Mouse (Mus musculus): ENCODE results near the gene Exoc3l. TPM values are rescaled to one million over a fixed set of nuclear protein-coding genes. Genes with fewer than 3 reads are reported as not detected.
A peak's percentile ranks its signal among the peaks of the same experiment; 100 is the strongest.
"Not testable (repeated sequence)": the region's sequence is repeated elsewhere in the genome, so short reads cannot be mapped to it uniquely, and the experiment has no call there.

Exoc3l gene
- total RNA-seq, 2 experiments from 2014 or later = 2.9 to 3.0 TPM

DNA sequence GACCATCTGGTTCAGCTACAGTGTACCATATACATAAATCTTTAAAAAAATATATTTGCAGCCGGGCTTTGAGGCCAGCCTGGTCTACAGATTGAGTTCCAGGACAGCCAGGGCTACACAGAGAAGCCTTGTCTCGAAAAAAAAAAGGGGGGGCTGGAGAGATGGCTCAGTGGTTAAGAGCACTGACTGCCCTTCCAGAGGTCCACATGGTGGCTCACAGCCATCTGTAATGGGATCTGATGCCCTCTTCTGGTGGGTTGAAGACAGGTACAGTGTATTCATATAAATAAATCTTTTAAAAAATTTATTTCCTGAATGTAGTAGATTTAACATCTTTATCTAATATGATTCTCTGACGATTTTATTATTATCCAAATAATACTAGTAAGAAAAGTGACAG is 4.1 kb downstream of the Exoc3l start:
- not testable (repeated sequence) for DNase-seq

- not testable (repeated sequence) for DNase-seq
Observed at GRCm38 (mm10) chr8:105291364-105291763, 4.5 kb downstream of the Exoc3l start.

DNA sequence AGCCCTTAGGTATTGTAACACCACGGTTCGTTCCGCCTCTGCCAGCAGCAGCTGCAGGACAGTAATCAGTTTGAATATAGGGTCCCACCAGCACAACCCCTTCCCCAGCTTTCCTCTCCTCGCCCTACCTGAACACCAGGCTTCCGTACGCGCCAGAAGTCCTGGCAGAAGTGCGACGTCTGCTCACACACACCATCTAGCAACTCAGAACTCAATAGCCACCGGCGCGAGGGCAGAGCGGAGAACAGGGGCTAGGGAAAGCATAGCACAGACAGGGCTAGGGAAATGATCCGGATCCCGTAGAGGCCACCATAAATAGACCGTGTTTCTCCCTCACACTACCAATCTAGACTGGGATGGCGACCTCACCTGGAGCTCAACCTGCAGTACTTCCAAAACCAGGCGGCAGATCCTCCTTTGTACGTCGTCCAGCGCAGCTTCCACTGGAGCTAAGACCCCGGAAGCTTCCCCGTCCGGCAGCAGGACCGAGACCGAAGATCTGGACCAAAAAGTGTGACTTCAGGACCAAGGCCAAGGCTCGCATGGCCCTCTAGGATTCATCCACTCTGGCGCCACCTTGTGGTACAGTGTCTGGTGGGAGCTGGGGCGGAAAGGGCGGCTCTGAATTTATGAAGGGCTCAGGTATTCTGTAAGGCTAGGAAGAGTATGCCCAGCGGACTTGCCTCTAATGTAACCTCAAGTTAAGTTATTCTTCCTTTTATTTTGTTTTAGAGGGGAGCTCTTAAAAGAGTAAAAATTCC is 5.2 kb downstream of the Exoc3l start:
- DNase-seq = peak; percentile 86 to 98

- no peak for DNase-seq
Observed at GRCm38 (mm10) chr8:105289805-105290460, 6.0 kb downstream of the Exoc3l start, which contains the start of gene 4931428F04Rik. Gene 4931428F04Rik, minus strand, starts transcription at chr8:105289864.

- DNase-seq = peak; percentile 93 to 94
Observed at GRCm38 (mm10) chr8:105288958-105289732, 6.8 kb downstream of the Exoc3l start.

DNA sequence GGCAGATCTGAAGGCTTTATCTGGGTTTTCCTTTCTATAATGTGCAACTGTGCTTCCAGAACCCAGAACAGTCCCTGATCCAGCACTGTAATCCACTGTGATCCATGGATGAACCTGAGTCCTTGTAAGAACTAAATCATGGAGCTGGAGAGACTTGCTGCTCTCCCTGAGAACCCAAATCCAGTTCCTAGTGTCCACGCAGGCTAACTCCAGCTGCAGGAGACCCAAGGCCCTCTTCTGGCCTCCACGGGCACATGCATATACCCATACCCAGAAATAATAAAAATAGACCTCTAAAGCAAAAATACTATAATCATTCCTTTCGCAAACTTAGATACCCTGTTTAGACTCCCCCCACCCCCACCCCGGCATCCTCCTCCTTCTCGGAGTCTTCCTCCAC is 7.7 kb downstream of the Exoc3l start:
- DNase-seq = no peak

- DNase-seq = no peak
Observed at GRCm38 (mm10) chr8:105286907-105287306, 9.0 kb downstream of the Exoc3l start.

- DNase-seq = no peak
Observed at GRCm38 (mm10) chr8:105285514-105285913, 10.4 kb downstream of the Exoc3l start.

DNA sequence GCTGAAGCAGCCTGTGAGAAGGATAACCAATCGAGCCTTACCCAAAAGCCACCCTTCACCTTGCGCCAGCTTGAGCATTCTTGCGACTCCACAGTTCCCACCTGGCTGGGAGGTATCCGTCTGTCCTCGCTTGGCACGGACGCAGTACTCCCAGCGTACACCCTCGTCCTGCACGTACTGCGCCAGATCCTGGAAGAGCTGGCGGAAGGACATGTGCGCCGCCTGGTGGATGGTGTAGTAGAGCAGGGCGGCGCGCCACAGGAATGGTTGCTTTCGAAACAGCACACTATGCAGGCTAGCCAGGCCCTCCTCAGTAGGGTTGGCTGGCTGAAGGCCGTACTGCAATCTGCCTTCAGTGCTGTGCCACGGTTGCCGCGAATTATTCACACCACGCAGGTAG is 12.8 kb downstream of the Exoc3l start:
- peak in 1 of 2 experiments; percentile 60 for DNase-seq

DNA sequence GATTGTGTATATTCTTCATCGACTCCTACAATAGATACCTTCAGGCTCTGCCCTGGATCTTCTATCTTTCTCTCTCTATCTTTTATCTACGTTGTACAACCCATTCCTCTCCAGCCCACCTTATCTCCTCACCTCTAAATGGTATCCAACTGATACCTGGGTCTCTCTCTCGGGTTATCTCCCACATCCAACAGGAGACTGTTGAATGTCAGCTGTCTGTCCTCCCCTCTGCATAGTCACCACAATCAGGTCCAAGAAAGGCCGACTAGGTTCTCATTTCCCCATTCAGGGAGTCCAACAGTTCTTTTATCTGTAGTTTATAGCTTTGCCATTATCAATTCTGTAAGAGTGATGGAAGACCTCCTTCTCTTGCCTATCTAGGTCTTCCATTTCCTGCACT is 13.7 kb downstream of the Exoc3l start:
- DNase-seq = no peak

DNA sequence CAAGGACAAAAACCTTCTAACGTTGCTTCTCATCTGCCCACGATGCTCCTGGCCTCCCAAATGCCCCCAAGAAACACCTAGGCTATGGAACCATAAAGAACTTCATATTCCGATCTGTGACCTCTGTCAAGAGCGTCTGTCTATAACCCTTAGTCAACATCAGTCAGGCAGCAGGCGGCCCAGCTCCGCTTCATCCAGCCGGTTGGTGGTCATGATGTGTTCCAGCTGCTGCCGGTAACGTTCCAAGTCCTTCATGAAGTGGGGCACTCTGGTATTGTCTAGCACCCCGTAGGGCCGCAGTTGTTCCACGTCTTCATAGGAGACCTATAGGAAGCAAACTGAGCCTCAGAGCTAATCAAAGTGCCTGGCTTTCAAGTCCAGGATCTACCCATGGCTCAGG is 14.1 kb downstream of the Exoc3l start:
- DNase-seq = no peak

DNA sequence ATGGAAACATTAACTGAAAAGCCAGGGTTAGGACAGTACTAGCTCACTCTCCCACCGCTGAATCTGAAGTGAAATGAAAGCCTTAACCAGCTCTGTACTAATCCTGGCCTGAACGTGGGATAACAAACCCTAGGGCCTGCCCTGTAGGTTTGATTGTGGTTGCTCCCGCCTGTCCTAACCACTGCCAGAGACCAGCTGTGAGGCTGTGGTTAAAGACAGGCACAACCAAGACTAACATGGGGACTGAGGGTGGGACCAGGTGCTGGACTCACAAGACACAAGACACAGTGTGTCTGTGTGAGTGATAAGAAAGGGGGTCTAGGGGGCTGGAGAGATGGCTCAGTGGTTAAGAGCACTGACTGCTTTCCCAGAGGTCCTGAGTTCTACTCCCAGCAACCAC is 15.3 kb downstream of the Exoc3l start:
- DNase-seq = no peak

GRCm38 (mm10) chr8:105278911-105279334 is 17.0 kb downstream of the Exoc3l start:
- DNase-seq = peak; percentile 81 to 87

DNA sequence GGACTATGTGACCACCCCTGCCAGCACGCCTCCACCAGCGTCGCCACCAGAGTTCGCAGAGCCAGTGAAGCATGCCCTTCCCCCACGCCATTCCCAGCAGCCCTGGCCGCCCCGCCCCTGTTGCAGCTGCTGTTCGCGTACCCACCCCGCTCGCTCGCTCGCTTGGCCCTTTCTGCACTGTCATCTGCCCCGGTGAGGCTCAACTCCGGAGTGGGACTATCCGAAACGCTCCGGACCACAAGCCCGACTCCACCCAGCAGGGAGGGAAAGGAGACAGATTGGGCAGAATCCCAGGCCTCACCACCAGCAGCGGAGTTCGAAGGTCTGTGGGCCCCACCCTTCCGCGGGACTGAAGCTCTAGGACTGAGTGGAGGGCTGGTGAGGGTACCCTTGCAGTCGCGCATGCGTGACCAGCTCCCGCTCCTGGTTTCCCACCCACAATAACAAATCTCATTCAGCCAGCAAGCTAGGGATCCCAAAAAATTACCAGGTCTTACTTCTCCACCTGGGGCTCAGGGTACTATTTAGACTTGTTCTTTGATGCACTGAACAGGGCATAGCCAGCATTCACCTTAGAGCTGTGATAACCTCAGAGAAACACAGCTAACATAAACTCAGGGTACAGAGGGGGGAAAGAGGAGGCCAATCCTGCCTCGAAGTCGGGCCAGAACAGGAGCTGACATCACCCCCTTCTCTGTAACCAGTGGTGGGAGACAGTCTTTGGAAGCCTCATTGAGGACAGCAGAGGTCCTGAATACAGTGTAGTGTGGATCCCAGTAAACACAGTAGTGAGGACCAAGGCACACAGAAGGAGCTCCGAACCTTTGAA is 19.4 kb downstream of the Exoc3l start:
- DNase-seq = peak; percentile 71 to 74

GRCm38 (mm10) chr8:105275840-105276239 is 20.1 kb downstream of the Exoc3l start, which contains the start of gene Nol3:
Gene Nol3, plus strand, starts transcription at chr8:105276140.
- DNase-seq = no peak

GRCm38 (mm10) chr8:105275387-105275786 is 20.5 kb downstream of the Exoc3l start:
- no peak for DNase-seq

- no peak for DNase-seq
Observed at GRCm38 (mm10) chr8:105270916-105271186, 25.1 kb downstream of the Exoc3l start.

DNA sequence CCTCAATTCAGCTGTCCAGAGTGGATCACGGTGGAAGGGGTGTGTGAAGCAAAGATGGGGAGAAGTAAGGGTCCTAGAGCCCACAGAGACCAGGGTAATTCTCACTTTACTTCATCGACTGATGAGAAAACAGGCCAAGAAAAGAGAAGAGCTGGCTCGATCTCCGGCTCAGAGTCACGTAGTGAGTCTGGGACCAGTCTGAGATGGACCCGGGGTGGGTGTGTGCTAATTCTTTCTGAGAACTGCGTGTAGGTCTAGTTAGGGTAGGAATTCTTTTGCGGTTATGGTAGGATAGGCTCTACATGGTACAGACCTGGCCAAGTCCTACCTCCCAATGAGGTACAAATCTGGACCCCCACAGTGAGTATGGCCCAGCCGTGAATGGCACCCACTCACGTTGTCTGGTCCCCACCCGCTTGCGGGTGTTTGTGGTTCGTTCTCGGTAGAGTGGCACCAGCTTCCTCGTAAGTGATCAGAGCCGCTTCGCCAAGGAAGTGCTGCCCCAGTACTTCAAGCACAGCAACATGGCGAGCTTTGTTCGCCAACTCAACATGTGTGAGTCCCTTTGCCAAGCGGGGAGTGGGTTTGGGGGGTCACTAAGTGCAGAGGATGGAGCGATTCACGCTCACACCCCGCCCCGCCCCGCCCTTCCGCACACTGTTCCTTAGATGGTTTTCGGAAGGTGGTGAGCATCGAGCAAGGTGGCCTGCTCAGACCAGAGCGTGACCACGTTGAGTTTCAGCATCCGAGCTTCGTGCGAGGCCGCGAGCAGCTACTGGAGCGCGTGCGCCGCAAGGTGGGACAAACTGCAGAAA is 25.6 kb downstream of the Exoc3l start:
- no peak for DNase-seq

GRCm38 (mm10) chr8:105269461-105269947 is 26.4 kb downstream of the Exoc3l start, which contains the start of gene Hsf4:
Gene Hsf4, plus strand, starts transcription at chr8:105269801.
- peak; percentile 81 to 84 for DNase-seq

DNA sequence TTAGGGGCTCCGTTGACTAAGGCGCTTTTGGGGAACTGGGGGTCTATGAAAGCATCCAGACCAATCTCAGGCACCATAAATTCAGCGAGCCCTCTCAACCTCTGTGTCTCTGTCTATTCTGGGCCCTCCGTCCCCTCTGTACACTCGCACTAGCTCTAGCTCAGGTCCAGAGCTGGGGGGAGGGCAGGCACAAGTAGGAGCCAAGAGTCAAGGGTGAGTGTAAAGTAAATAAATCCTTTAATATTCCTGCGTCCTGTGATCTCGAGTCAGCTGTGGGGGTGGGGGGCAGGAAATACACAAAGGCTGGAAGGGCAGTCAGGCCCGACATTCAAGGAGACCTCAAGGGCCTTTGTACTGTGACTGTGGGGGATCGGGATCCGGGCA is 26.8 kb downstream of the Exoc3l start:
- DNase-seq = no peak

Data from heart, adult 18-20 months (tissue).